Mouse (Mus musculus) kidney, embryonic 14.5 days (tissue): ENCODE measurements at regions not wholly inside any gene's neighbourhood (a gene's known extent, or its start where the extent isn't known, plus 50 kb on each side); places are given as distances from the start of the nearest gene placed in this dataset.

Experiments
- ATAC-seq: fragments of 200-750 bp; cut with Nextera tagmentation; 2 replicates; pipeline ENCODE4 v1.8.0; 2017; ENCODE audit warnings: moderate number of reproducible peaks, mild to moderate bottlenecking, moderate TSS enrichment, moderate library complexity; ENCODE audit not compliant: low FRiP score, low TSS enrichment
- H3K27ac ChIP-seq: fragments of 300-500 bp; sonication (generic); 2 replicates; pipeline ENCODE4 v1.5.1; 2014; ENCODE audit warnings: low read depth, mild to moderate bottlenecking, low read length, moderate library complexity, mixed read lengths
- H3K27me3 ChIP-seq: fragments of 300-500 bp; sonication (generic); 2 replicates; pipeline ENCODE4 v1.6.1; 2014; ENCODE audit warnings: mild to moderate bottlenecking, low read length; ENCODE audit not compliant: control insufficient read depth, insufficient read depth
- H3K36me3 ChIP-seq: fragments of 300-500 bp; sonication (generic); 2 replicates; pipeline ENCODE4 v1.6.1; 2014; ENCODE audit warnings: low read length, mixed read lengths; ENCODE audit not compliant: control insufficient read depth, insufficient read depth
- H3K4me1 ChIP-seq: fragments of 300-500 bp; sonication (generic); 2 replicates; pipeline ENCODE4 v1.6.1; 2014; ENCODE audit warnings: low read length, mixed read lengths; ENCODE audit not compliant: control insufficient read depth, insufficient read depth
- H3K4me2 ChIP-seq: fragments of 300-500 bp; sonication (generic); replicated peaks from 2 replicates; pipeline ENCODE4 v1.6.1; 2014; ENCODE audit warnings: low read depth, mild to moderate bottlenecking, low read length
- H3K4me3 ChIP-seq: fragments of 300-500 bp; sonication (generic); 2 replicates; pipeline ENCODE4 v1.5.1; 2014; ENCODE audit warnings: mild to moderate bottlenecking, low read length
- H3K9ac ChIP-seq: fragments of 300-500 bp; sonication (generic); 2 replicates; pipeline ENCODE4 v1.6.1; 2014; ENCODE audit warnings: low read depth, mild to moderate bottlenecking, low read length, moderate library complexity
- H3K9me3 ChIP-seq: fragments of 300-500 bp; sonication (generic); 2 replicates; pipeline ENCODE4 v1.6.1; 2016; ENCODE audit warnings: low read length; ENCODE audit not compliant: control insufficient read depth
- WGBS: fragments of 180-500 bp; shearing (Covaris S2); extraction: QIAGEN DNeasy Blood & Tissue Kit; methylation state at CpG from one replicate; pipeline ENCODE4 v1.1.7; 2014; 5-methylcytosine and 5-hydroxymethylcytosine counted together

DNA sequence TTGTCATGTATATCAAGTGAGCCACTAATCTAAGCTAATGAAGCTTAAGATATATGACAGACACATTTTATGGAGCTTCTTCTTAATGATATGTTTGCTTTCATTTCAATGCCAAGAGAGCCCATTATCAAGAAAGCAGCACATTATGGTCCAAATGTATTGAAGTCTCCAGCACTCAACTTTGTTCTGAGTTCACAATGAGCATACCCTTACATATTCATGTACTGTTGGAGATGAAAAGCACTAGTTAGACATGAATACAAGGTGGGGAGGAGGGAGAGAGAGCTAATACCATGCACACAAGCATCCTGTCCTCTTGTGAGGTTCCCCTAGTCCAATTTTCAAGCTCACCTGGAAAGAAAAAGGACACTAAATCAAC is 241.3 kb downstream of the Car8 start:
- H3K4me3 ChIP-seq = no peak overlapping the region
- H3K36me3 ChIP-seq = no peaks in the 10 kb centered on the region
- H3K27me3 ChIP-seq = no peaks in the 10 kb centered on the region
- H3K9ac ChIP-seq = no peak overlapping the region
- no peak overlapping the region for H3K27ac ChIP-seq
- H3K4me1 ChIP-seq = no peaks in the 10 kb centered on the region
- no peak for ATAC-seq
- H3K9me3 ChIP-seq = no peaks in the 10 kb centered on the region
- H3K4me2 ChIP-seq = no peak overlapping the region

DNA sequence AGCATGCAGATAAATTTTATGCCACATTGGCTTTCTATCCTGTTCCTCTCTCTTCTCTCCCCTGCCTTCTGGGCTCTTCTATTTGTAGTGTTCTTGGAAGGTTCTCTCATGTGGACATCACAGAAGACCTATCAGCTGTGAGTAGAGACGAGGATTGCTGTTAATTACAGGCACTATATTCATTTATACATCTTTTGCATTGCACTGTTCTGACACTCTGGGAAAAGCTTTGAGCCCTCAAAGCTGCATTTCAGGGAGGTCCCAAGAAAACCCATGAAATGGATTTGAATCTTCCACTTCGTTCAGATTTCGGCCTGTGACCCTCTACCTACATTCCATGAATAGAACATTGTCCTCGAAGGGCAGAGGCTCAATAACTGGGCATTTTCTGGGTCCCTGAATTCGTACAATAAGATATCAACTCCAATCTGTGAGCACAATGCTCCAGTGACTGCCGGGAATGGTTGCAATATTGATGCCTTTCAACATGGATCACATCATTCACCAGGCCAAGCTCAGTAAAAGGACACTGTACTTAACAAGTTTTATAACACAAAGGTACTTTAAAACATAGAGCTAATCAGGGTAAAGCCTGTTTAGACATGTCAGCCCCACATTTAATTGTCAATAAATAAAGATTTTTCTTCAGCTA is 241.8 kb downstream of the Car8 start:
- Histone ChIP-seq H3K27me3 (no peaks in the 10 kb centered on the region), H3K9me3 (no peaks in the 10 kb centered on the region), H3K9ac (no peak overlapping the region), H3K36me3 (no peaks in the 10 kb centered on the region), H3K4me1 (no peaks in the 10 kb centered on the region), H3K27ac (no peak overlapping the region), H3K4me2 (no peak overlapping the region), H3K4me3 (no peak overlapping the region)
- ATAC-seq = no peak
- 82% methylated on average over 6 of the region's 6 CpGs for WGBS

DNA sequence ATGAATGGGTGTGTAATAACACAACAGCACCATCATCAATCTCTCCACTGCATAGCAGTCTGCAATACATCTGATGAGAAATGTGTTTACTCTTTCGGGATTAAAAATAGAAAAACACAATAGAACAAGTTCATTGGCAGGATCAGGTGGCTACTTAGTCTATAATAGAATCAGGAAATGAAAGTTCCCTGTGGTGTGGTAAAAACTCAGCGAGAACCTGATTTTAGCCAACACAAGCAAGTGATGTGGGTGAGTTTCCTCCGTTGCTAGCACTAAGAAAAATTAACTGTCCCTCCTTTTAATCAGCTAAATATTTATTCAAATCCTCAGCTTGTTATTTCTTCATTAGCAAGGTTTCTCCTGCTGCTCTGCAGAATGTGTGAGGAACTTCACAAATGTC is 245.9 kb downstream of the Car8 start:
- WGBS = 61% methylated on average over 3 of the region's 3 CpGs
- no peak overlapping the region for H3K4me3 ChIP-seq

GRCm38 (mm10) chr4:7987781-7988180 is 251.1 kb downstream of the Car8 start:
- H3K4me2 ChIP-seq = no peak overlapping the region
- no peaks in the 10 kb centered on the region for H3K27me3 ChIP-seq
- H3K4me1 ChIP-seq = no peaks in the 10 kb centered on the region
- H3K9ac ChIP-seq = no peak overlapping the region
- H3K4me3 ChIP-seq = no peak overlapping the region
- H3K9me3 ChIP-seq = no peaks in the 10 kb centered on the region
- H3K27ac ChIP-seq = no peak overlapping the region
- 81% methylated on average over 1 of the region's 1 CpGs for WGBS
- no peak for ATAC-seq
- no peaks in the 10 kb centered on the region for H3K36me3 ChIP-seq

More for the DNA sequence above, 245.9 kb downstream of the Car8 start:
- Histone ChIP-seq H3K9me3 (no peaks in the 10 kb centered on the region), H3K9ac (no peak overlapping the region), H3K27ac (no peak overlapping the region), H3K4me1 (no peaks in the 10 kb centered on the region), H3K36me3 (no peaks in the 10 kb centered on the region), H3K27me3 (no peaks in the 10 kb centered on the region), H3K4me2 (no peak overlapping the region)
- ATAC-seq = no peak

DNA sequence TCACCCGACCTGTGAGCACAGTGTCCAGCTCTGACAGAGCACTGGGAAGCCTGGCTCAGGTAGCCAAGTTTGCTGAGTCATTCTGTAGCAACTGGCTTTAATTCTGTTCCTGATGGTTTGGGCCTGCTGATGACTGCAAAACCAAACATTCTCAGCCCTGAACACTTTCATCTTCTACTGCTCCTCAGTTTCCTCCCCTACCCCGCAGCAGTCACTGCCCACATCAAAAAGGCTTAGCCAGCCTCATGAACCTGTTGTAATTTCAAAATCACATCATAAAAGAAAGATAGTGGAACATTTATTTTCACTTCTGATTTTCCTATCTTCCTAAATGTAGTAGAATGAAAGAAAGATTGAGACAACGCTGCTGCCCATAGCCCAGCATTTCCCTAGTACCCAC is 251.5 kb downstream of the Car8 start:
- Histone ChIP-seq H3K4me3 (no peak overlapping the region), H3K27ac (no peak overlapping the region), H3K36me3 (no peaks in the 10 kb centered on the region), H3K27me3 (no peaks in the 10 kb centered on the region), H3K4me1 (no peaks in the 10 kb centered on the region), H3K9ac (no peak overlapping the region), H3K9me3 (no peaks in the 10 kb centered on the region), H3K4me2 (no peak overlapping the region)
- ATAC-seq = no peak
- WGBS = 75% methylated on average over 3 of the region's 3 CpGs

- Histone ChIP-seq H3K9me3 (no peaks in the 10 kb centered on the region), H3K27me3 (no peaks in the 10 kb centered on the region), H3K9ac (no peak overlapping the region), H3K36me3 (no peaks in the 10 kb centered on the region), H3K27ac (no peak overlapping the region), H3K4me1 (no peaks in the 10 kb centered on the region), H3K4me2 (no peak overlapping the region), H3K4me3 (no peak overlapping the region)
- no peak for ATAC-seq
- WGBS = 89% methylated on average over 6 of the region's 6 CpGs
Observed at GRCm38 (mm10) chr4:7984814-7985213, 254.0 kb downstream of the Car8 start.

DNA sequence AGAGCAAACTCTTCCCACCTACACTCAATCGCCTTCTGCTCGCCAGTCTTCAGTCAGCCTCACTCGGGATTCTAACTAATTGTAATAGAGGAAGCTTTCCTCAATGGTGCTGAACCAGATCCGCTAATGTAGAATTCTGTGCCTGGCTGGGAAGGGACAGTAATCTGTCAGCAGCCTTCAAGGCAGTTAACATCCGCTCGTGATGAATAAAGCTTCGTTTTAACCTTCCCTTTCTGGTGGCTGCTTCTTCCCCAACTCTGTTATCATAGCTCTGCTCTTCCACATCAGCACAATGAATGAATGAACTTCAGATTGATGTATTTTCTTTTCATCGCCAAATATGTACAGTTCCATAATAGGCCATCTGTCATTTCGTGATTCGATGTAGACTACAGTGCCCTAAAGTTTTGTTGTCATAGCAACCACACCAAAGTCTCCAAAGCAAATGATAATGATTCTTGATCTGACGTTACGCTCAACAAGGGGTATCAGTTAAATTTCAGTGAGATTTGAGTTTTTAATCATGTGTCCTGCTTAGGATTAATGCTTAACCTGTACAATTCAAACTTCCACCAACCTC is 259.0 kb downstream of the Car8 start:
- no peak overlapping the region for H3K9ac ChIP-seq
- ATAC-seq = no peak
- 90% methylated on average over 12 of the region's 12 CpGs for WGBS
- H3K4me2 ChIP-seq = no peak overlapping the region
- H3K9me3 ChIP-seq = no peaks in the 10 kb centered on the region
- no peaks in the 10 kb centered on the region for H3K4me1 ChIP-seq
- no peaks in the 10 kb centered on the region for H3K27me3 ChIP-seq
- H3K36me3 ChIP-seq = no peaks in the 10 kb centered on the region
- H3K27ac ChIP-seq = no peak overlapping the region
- no peak overlapping the region for H3K4me3 ChIP-seq

- no peaks in the 10 kb centered on the region for H3K27me3 ChIP-seq
- no peak overlapping the region for H3K27ac ChIP-seq
- H3K9ac ChIP-seq = no peak overlapping the region
- H3K4me1 ChIP-seq = no peaks in the 10 kb centered on the region
- no peaks in the 10 kb centered on the region for H3K36me3 ChIP-seq
- WGBS = 41% methylated on average over 5 of the region's 5 CpGs
- no peak overlapping the region for H3K4me3 ChIP-seq
- peak; percentile 49; the same call in 1 of the 2 replicates for ATAC-seq
- no peak overlapping the region for H3K4me2 ChIP-seq
- H3K9me3 ChIP-seq = no peaks in the 10 kb centered on the region
Observed at GRCm38 (mm10) chr4:7977661-7978444, 261.0 kb downstream of the Car8 start.

- H3K27ac ChIP-seq = no peak overlapping the region
- H3K4me2 ChIP-seq = no peak overlapping the region
- H3K9me3 ChIP-seq = no peaks in the 10 kb centered on the region
- H3K4me3 ChIP-seq = no peak overlapping the region
- ATAC-seq = no peak
- no peaks in the 10 kb centered on the region for H3K4me1 ChIP-seq
- no peaks in the 10 kb centered on the region for H3K36me3 ChIP-seq
- H3K27me3 ChIP-seq = no peaks in the 10 kb centered on the region
- whole genome bisulfite sequencing = 28% methylated on average over 6 of the region's 6 CpGs
- no peak overlapping the region for H3K9ac ChIP-seq
Observed at GRCm38 (mm10) chr4:7970272-7970671, 268.6 kb downstream of the Car8 start.
